In the genomic region with DNA sequence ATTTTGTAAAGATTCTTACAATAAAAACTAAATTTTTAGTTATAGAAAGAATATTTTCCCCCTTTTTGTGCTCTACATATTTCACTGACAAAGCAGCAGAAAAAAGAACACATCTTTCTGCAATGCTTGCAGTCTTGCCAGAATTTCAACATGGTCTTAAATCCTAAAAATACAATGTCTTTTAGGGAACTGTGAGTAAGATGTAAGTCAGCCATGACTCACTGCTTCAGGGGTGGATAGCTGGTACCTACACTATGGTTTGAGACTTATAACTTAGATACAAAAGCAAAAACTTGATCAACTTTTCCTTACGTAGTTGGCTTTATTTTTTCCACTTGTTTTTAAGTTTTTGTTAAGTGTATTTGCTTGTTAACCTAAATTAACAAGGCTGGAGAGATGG, we compare ENCODE assay signal across 19 mouse cellular contexts. TPM values are rescaled to one million over a fixed set of nuclear protein-coding genes. Genes with fewer than 3 reads are reported as not detected.
A peak's percentile ranks its signal among the peaks of the same experiment; 100 is the strongest.
DNase-seq lines count a peak whose midpoint lies in the region; TF ChIP-seq lines count a peak whose summit lies in the region.
"Had no signal": no experiment of that assay in that cellular context is flagged by ENCODE, and none has a peak within 500 bp of the region (broad histone marks: within the 10 kb centered on the region; RNA-seq: fewer than 3 reads in every experiment).

No protein-coding gene starts in this region.

- no peak overlapping the region for H3K4me3 ChIP-seq in embryonic fibroblast, embryonic 13.5 days (ENCODE audit: insufficient read depth, low read length)
- H3K4me3 ChIP-seq: forebrain, embryonic 10.5 days; heart, adult 2 months; limb, embryonic 12.5 days; lung, embryonic 15.5 days; midbrain, embryonic 13.5 days; neural tube, embryonic 12.5 days had no signal

- no peak for TF ChIP-seq CTCF in embryonic fibroblast, embryonic 13.5 days (IDR thresholded peaks at IDR 0.05; ENCODE audit: borderline replicate concordance, insufficient read depth, low read length)

- no peak for TF ChIP-seq POLR2A in embryonic fibroblast, embryonic 13.5 days (IDR thresholded peaks at IDR 0.05; ENCODE audit: low read depth, low read length)

- peak; percentile 41 for DNase-seq in left cerebral cortex, adult 11 months (ENCODE audit: low spot score)
- no peak for DNase-seq in left cerebral cortex, postnatal 4 days
- DNase-seq in 3134 (ENCODE audit: extremely low read depth, insufficient read length, low spot score) (peak; percentile 37), 3T3-L1 (ENCODE audit: low read depth, low spot score) (peak; percentile 86)
- no peak for DNase-seq in cerebellum, postnatal 14 days
- DNase-seq in urinary bladder, postnatal 25 days (ENCODE audit: low spot score), result no peak
- DNase-seq: cerebellum, postnatal 10 days; gastrocnemius, postnatal 25 days; heart, adult 2 months; kidney, postnatal 36 days; thymus, adult 2 months had no signal

- peak overlapping the region; percentile 40; the same call in 1 of the 2 replicates for H3K27ac ChIP-seq in embryonic fibroblast, embryonic 13.5 days (ENCODE audit: insufficient read depth, low read length)
- H3K27ac ChIP-seq: forebrain, embryonic 10.5 days; heart, adult 2 months; limb, embryonic 12.5 days; liver, embryonic 14.5 days; lung, embryonic 15.5 days; midbrain, embryonic 13.5 days; neural tube, embryonic 12.5 days had no signal

- H3K4me1 ChIP-seq in embryonic fibroblast, embryonic 13.5 days (ENCODE audit: control insufficient read depth, insufficient read depth, low read length), result peaks cover 3% of the 10 kb centered on the region
- H3K4me1 ChIP-seq: forebrain, embryonic 10.5 days; limb, embryonic 12.5 days; lung, embryonic 15.5 days; midbrain, embryonic 13.5 days; neural tube, embryonic 12.5 days had no signal

- intact Hi-C loops in left cerebral cortex, postnatal 4 days (cut with DNase I), result no loop called here

RNA-seq across cellular contexts. Expression of a gene that starts 38.0 kb away (rescaled TPM):
- total RNA-seq in left cerebral cortex, postnatal 4 days (2021), result 1 to 10 TPM; 4.4 to 5.6 TPM
- 13.9 and 15.1 TPM in 2 replicates for polyA plus RNA-seq in embryonic fibroblast, embryonic 13.5 days (2011; ENCODE audit: insufficient read length, low read depth, missing spikeins)
- total RNA-seq: MEL had no signal

Comparison
In these comparisons a context has a peak if more than half of its experiments do, and no peak if none do; other contexts are left out.
1. DNase-seq: peak in left cerebral cortex, adult 11 months (single experiment), 3134 (single experiment) and 3T3-L1 (single experiment); none in left cerebral cortex, postnatal 4 days (single experiment), cerebellum, postnatal 14 days (0 of 2) and urinary bladder, postnatal 25 days (single experiment).